In genomic region chr17:47633999-47634770, GRCm38 (mm10) we compare ENCODE assay signal across 23 mouse cellular contexts. TPM values are rescaled to one million over a fixed set of nuclear protein-coding genes. Genes with fewer than 3 reads are reported as not detected.
A peak's percentile ranks its signal among the peaks of the same experiment; 100 is the strongest.
DNase-seq lines count a peak whose midpoint lies in the region; ATAC-seq and TF ChIP-seq lines count a peak whose summit lies in the region.
"Had no signal": no experiment of that assay in that cellular context is flagged by ENCODE, and none has a peak within 500 bp of the region (broad histone marks: within the 10 kb centered on the region; RNA-seq: fewer than 3 reads in every experiment).

No protein-coding gene starts in this region.

- TF ChIP-seq EP300 in liver, postnatal 0 days (IDR thresholded peaks at IDR 0.05; ENCODE audit: low read depth) = no peak
- TF ChIP-seq EP300 in MEL (IDR thresholded peaks at IDR 0.05; ENCODE audit: low read depth in 1 of 2, low read length in 2 of 2) = no peak; a peak in 1 of 4 replicates

- no peaks in the 10 kb centered on the region for H3K9me3 ChIP-seq in liver, embryonic 12.5 days (replicated peaks)
- H3K9me3 ChIP-seq in liver, postnatal 0 days (ENCODE audit: low read length) = no peaks in the 10 kb centered on the region
- H3K9me3 ChIP-seq in MEL (replicated peaks; ENCODE audit: insufficient read depth, low read length) = no peaks in the 10 kb centered on the region
- no peaks in the 10 kb centered on the region for H3K9me3 ChIP-seq in intestine, embryonic 16.5 days (ENCODE audit: control insufficient read depth, low read length)
- H3K9me3 ChIP-seq in stomach, embryonic 15.5 days = no peaks in the 10 kb centered on the region
- H3K9me3 ChIP-seq: forebrain, embryonic 10.5 days; limb, embryonic 15.5 days; midbrain, embryonic 15.5 days; neural tube, embryonic 13.5 days had no signal

- WGBS in liver, embryonic 12.5 days (ENCODE audit: insufficient replicate concordance) = 61% methylated on average over 7 of the region's 7 CpGs
- 72% methylated on average over 7 of the region's 7 CpGs for WGBS in liver, postnatal 0 days (ENCODE audit: insufficient replicate concordance)
- WGBS in intestine, embryonic 16.5 days = 54% methylated on average over 7 of the region's 7 CpGs
- WGBS in stomach, embryonic 15.5 days = 64% methylated on average over 7 of the region's 7 CpGs

- no peak for TF ChIP-seq CTCF in liver, postnatal 0 days (IDR thresholded peaks at IDR 0.05; ENCODE audit: low read depth)
- no peak for TF ChIP-seq CTCF in MEL (IDR thresholded peaks at IDR 0.05 in 2 of 3, conservative IDR thresholded peaks at IDR 0.05 in 1 of 3; ENCODE audit: control insufficient read depth in 1 of 3, insufficient read depth in 1 of 3, low read depth in 2 of 3, low read length in 3 of 3, poor library complexity in 1 of 3, severe bottlenecking in 1 of 3)

- DNase-seq in liver, postnatal 0 days = no peak
- DNase-seq in MEL (ENCODE audit: low read depth, low spot score) = peak; percentile 37
- DNase-seq in adrenal gland, adult 2 months = no peak
- no peak for DNase-seq in cerebellum, adult 9-10 months
- DNase-seq: cerebellum, adult 11-12 months; cerebellum, postnatal 14 days; kidney, adult 8-10 months; kidney, postnatal 14 days; left cerebral cortex, postnatal 4 days; retina, postnatal 1 day; right cerebral cortex, postnatal 25 days had no signal

- no peak for TF ChIP-seq POLR2A in MEL (IDR thresholded peaks at IDR 0.05; ENCODE audit: control insufficient read depth in 1 of 2, insufficient read depth in 1 of 2, low read depth in 1 of 2, low read length in 2 of 2, poor library complexity in 1 of 2)

- 0 out of 2 replicates have a peak overlapping the region, but pooled peaks have one; percentile 6 for H3K27ac ChIP-seq in liver, embryonic 12.5 days
- H3K27ac ChIP-seq in liver, postnatal 0 days (ENCODE audit: low read depth) = no peak overlapping the region
- H3K27ac ChIP-seq in MEL (ENCODE audit: control insufficient read depth, low read depth, low read length) = peak overlapping the region; percentile 19
- H3K27ac ChIP-seq in intestine, embryonic 16.5 days (ENCODE audit: low read length) = peak overlapping the region; percentile 75
- peak overlapping the region; percentile 40; the same call in 1 of the 2 replicates for H3K27ac ChIP-seq in stomach, embryonic 15.5 days
- H3K27ac ChIP-seq: forebrain, embryonic 10.5 days; limb, embryonic 15.5 days; macrophage; midbrain, embryonic 15.5 days; neural tube, embryonic 13.5 days had no signal

- peaks cover 23% of the 10 kb centered on the region for H3K36me3 ChIP-seq in liver, embryonic 12.5 days
- no peaks in the 10 kb centered on the region; the same call in 1 of the 2 replicates for H3K36me3 ChIP-seq in liver, postnatal 0 days (replicated peaks; ENCODE audit: insufficient read depth, low read length)
- peaks cover 2 to 24% of the 10 kb centered on the region in 2 experiments; a peak in 3 of 4 replicates for H3K36me3 ChIP-seq in MEL (ENCODE audit: control insufficient read depth in 1 of 2, insufficient read depth in 2 of 2, low read length in 2 of 2)
- no peaks in the 10 kb centered on the region for H3K36me3 ChIP-seq in intestine, embryonic 16.5 days (ENCODE audit: control insufficient read depth, insufficient read depth, low read length)
- no peaks in the 10 kb centered on the region for H3K36me3 ChIP-seq in stomach, embryonic 15.5 days
- H3K36me3 ChIP-seq: midbrain, embryonic 15.5 days had no signal

- no peak for ATAC-seq in liver, embryonic 12.5 days
- no peak for ATAC-seq in liver, postnatal 0 days
- ATAC-seq in intestine, embryonic 16.5 days = peak; percentile 83
- ATAC-seq in stomach, embryonic 15.5 days (ENCODE audit: insufficient read depth, low FRiP score, low read depth) = no peak
- ATAC-seq: hindbrain, embryonic 16.5 days; midbrain, embryonic 15.5 days; Patski had no signal

- TF ChIP-seq RAD21 in MEL (IDR thresholded peaks at IDR 0.05; ENCODE audit: low read depth, low read length) = no peak

- peaks cover 45% of the 10 kb centered on the region for H3K4me1 ChIP-seq in liver, embryonic 12.5 days
- H3K4me1 ChIP-seq in liver, postnatal 0 days (ENCODE audit: insufficient read depth) = peaks cover 12% of the 10 kb centered on the region
- H3K4me1 ChIP-seq in MEL (ENCODE audit: control insufficient read depth in 1 of 2, insufficient read depth in 2 of 2, low read length in 2 of 2) = peaks cover 11 to 19% of the 10 kb centered on the region in 2 experiments
- peaks cover 8% of the 10 kb centered on the region; the same call in 1 of the 2 replicates for H3K4me1 ChIP-seq in intestine, embryonic 16.5 days (ENCODE audit: control insufficient read depth, insufficient read depth, low read length)
- H3K4me1 ChIP-seq in stomach, embryonic 15.5 days = peaks cover 16% of the 10 kb centered on the region; the same call in 1 of the 2 replicates

- H3K9ac ChIP-seq in liver, embryonic 12.5 days = no peak overlapping the region
- H3K9ac ChIP-seq in liver, postnatal 0 days (replicated peaks) = no peak overlapping the region
- H3K9ac ChIP-seq in MEL (ENCODE audit: control insufficient read depth, low read depth, low read length, poor library complexity, severe bottlenecking) = peak overlapping the region; percentile 21; the same call in 1 of the 2 replicates
- peak overlapping the region; percentile 21; the same call in 1 of the 2 replicates for H3K9ac ChIP-seq in intestine, embryonic 16.5 days (ENCODE audit: low read depth, low read length)
- H3K9ac ChIP-seq in stomach, embryonic 15.5 days = no peak overlapping the region
- H3K9ac ChIP-seq: limb, embryonic 15.5 days; midbrain, embryonic 15.5 days; neural tube, embryonic 13.5 days had no signal

- no peaks in the 10 kb centered on the region for H3K27me3 ChIP-seq in liver, embryonic 12.5 days (replicated peaks)
- H3K27me3 ChIP-seq in liver, postnatal 0 days (ENCODE audit: insufficient read depth, low read length) = no peaks in the 10 kb centered on the region
- H3K27me3 ChIP-seq in MEL (ENCODE audit: control insufficient read depth in 1 of 2, insufficient read depth in 2 of 2, low read length in 2 of 2) = no peaks in the 10 kb centered on the region
- H3K27me3 ChIP-seq in intestine, embryonic 16.5 days (replicated peaks; ENCODE audit: control insufficient read depth, insufficient read depth, low read length) = no peaks in the 10 kb centered on the region
- no peaks in the 10 kb centered on the region for H3K27me3 ChIP-seq in stomach, embryonic 15.5 days (replicated peaks)
- H3K27me3 ChIP-seq: limb, embryonic 15.5 days; midbrain, embryonic 15.5 days; neural tube, embryonic 13.5 days; Patski had no signal

- peaks cover 16% of the 10 kb centered on the region for H3K79me2 ChIP-seq in MEL (ENCODE audit: control insufficient read depth, insufficient read depth, low read length, poor library complexity)

- H3K4me3 ChIP-seq in liver, embryonic 12.5 days = no peak overlapping the region
- no peak overlapping the region for H3K4me3 ChIP-seq in liver, postnatal 0 days (ENCODE audit: low read depth, low read length)
- peak overlapping the region in 1 of 2 experiments; percentile 19; a peak in 1 of 4 replicates for H3K4me3 ChIP-seq in MEL (ENCODE audit: control insufficient read depth in 1 of 2, insufficient read depth in 1 of 2, low read depth in 2 of 2, low read length in 2 of 2)
- H3K4me3 ChIP-seq in intestine, embryonic 16.5 days (ENCODE audit: low read length) = no peak overlapping the region
- no peak overlapping the region for H3K4me3 ChIP-seq in stomach, embryonic 15.5 days (replicated peaks)
- H3K4me3 ChIP-seq: forebrain, embryonic 10.5 days; limb, embryonic 15.5 days; midbrain, embryonic 15.5 days; myocyte; neural tube, embryonic 13.5 days had no signal

- no peak overlapping the region for H3K4me2 ChIP-seq in liver, embryonic 12.5 days
- H3K4me2 ChIP-seq in liver, postnatal 0 days (ENCODE audit: low read depth, low read length) = no peak overlapping the region
- peak overlapping the region; percentile 34 for H3K4me2 ChIP-seq in intestine, embryonic 16.5 days (ENCODE audit: low read depth, low read length)
- no peak overlapping the region for H3K4me2 ChIP-seq in stomach, embryonic 15.5 days
- H3K4me2 ChIP-seq: heart, embryonic 11.5 days; limb, embryonic 15.5 days; midbrain, embryonic 15.5 days; neural tube, embryonic 13.5 days had no signal

RNA-seq across cellular contexts. Expression of gene Usp49, which starts 3.7 kb away (rescaled TPM):
- polyA plus RNA-seq in liver, embryonic 12.5 days (2016; fragmentation: Nextera tagmentation; extraction: Ambion mirVana) = 5.0 and 6.2 TPM in 2 replicates
- polyA plus RNA-seq in liver, postnatal 0 days (2015; fragmentation: Nextera tagmentation; extraction: Ambion mirVana) = 1.2 and 1.6 TPM in 2 replicates
- 5.2 and 5.5 TPM in 2 replicates for total RNA-seq in MEL (2012; rRNA removed)
- polyA plus RNA-seq in MEL (2012; ENCODE audit: insufficient read depth in 1 of 2, insufficient read length in 2 of 2, low read depth in 1 of 2, low replicate concordance in 2 of 2, missing spikeins in 1 of 2) = 10 to 100 TPM in 1 of 2 experiments, not detected in 1; 16.1 TPM
- polyA plus RNA-seq in intestine, embryonic 16.5 days (2015; fragmentation: Nextera tagmentation; extraction: Ambion mirVana) = 3.8 and 4.2 TPM in 2 replicates
- 5.3 and 6.3 TPM in 2 replicates for polyA plus RNA-seq in stomach, embryonic 15.5 days (2015; fragmentation: Nextera tagmentation; extraction: Ambion mirVana)
- total RNA-seq in adrenal gland, adult 2 months (2021) = 1 to 10 TPM; 4.6 to 4.8 TPM
- 5.4 and 6.6 TPM in 2 replicates for polyA plus RNA-seq in adrenal gland, adult 2 months (2012; rRNA removed)

RNA-seq across cellular contexts. Expression of gene Gm20517, which starts 22.8 kb away (rescaled TPM):
- 2.3 and 2.7 TPM in 2 replicates for polyA plus RNA-seq in liver, embryonic 12.5 days (2016; fragmentation: Nextera tagmentation; extraction: Ambion mirVana)
- 0.79 and 0.82 TPM in 2 replicates for polyA plus RNA-seq in liver, postnatal 0 days (2015; fragmentation: Nextera tagmentation; extraction: Ambion mirVana)
- 1.1 and 2.9 TPM in 2 replicates for total RNA-seq in MEL (2012; rRNA removed)
- polyA plus RNA-seq in MEL (2012; ENCODE audit: insufficient read depth in 1 of 2, insufficient read length in 2 of 2, low read depth in 1 of 2, low replicate concordance in 2 of 2, missing spikeins in 1 of 2) = 1 to 10 TPM in 1 of 2 experiments, not detected in 1; 1.9 TPM
- 0.73 and 0.78 TPM in 2 replicates for polyA plus RNA-seq in intestine, embryonic 16.5 days (2015; fragmentation: Nextera tagmentation; extraction: Ambion mirVana)
- 1.0 and 1.5 TPM in 2 replicates for polyA plus RNA-seq in stomach, embryonic 15.5 days (2015; fragmentation: Nextera tagmentation; extraction: Ambion mirVana)
- 1 to 10 TPM; 2.1 to 2.8 TPM for total RNA-seq in adrenal gland, adult 2 months (2021)
- 1.8 and 3.1 TPM in 2 replicates for polyA plus RNA-seq in adrenal gland, adult 2 months (2012; rRNA removed)

RNA-seq across cellular contexts. Expression of gene Med20, which starts 22.8 kb away (rescaled TPM):
- 31.2 and 32.6 TPM in 2 replicates for polyA plus RNA-seq in liver, embryonic 12.5 days (2016; fragmentation: Nextera tagmentation; extraction: Ambion mirVana)
- 13.5 and 14.4 TPM in 2 replicates for polyA plus RNA-seq in liver, postnatal 0 days (2015; fragmentation: Nextera tagmentation; extraction: Ambion mirVana)
- total RNA-seq in MEL (2012; rRNA removed) = 45.9 and 62.6 TPM in 2 replicates
- polyA plus RNA-seq in MEL (2012; ENCODE audit: insufficient read depth in 1 of 2, insufficient read length in 2 of 2, low read depth in 1 of 2, low replicate concordance in 2 of 2, missing spikeins in 1 of 2) = 10 to 100 TPM in 1 of 2 experiments, not detected in 1; 45.7 TPM
- 40.4 and 41.4 TPM in 2 replicates for polyA plus RNA-seq in intestine, embryonic 16.5 days (2015; fragmentation: Nextera tagmentation; extraction: Ambion mirVana)
- 38.7 and 39.7 TPM in 2 replicates for polyA plus RNA-seq in stomach, embryonic 15.5 days (2015; fragmentation: Nextera tagmentation; extraction: Ambion mirVana)
- total RNA-seq in adrenal gland, adult 2 months (2021) = 10 to 100 TPM; 32.9 to 40.6 TPM
- 15.2 and 17.4 TPM in 2 replicates for polyA plus RNA-seq in adrenal gland, adult 2 months (2012; rRNA removed)

RNA-seq across cellular contexts. Expression of gene Bysl, which starts 22.9 kb away (rescaled TPM):
- polyA plus RNA-seq in liver, embryonic 12.5 days (2016; fragmentation: Nextera tagmentation; extraction: Ambion mirVana) = 34.6 and 35.2 TPM in 2 replicates
- 8.9 and 10.6 TPM in 2 replicates for polyA plus RNA-seq in liver, postnatal 0 days (2015; fragmentation: Nextera tagmentation; extraction: Ambion mirVana)
- 60.2 and 69.3 TPM in 2 replicates for total RNA-seq in MEL (2012; rRNA removed)
- 10 to 100 TPM in 1 of 2 experiments, not detected in 1; 85.4 TPM for polyA plus RNA-seq in MEL (2012; ENCODE audit: insufficient read depth in 1 of 2, insufficient read length in 2 of 2, low read depth in 1 of 2, low replicate concordance in 2 of 2, missing spikeins in 1 of 2)
- polyA plus RNA-seq in intestine, embryonic 16.5 days (2015; fragmentation: Nextera tagmentation; extraction: Ambion mirVana) = 17.7 and 22.0 TPM in 2 replicates
- polyA plus RNA-seq in stomach, embryonic 15.5 days (2015; fragmentation: Nextera tagmentation; extraction: Ambion mirVana) = 21.2 and 21.4 TPM in 2 replicates
- total RNA-seq in adrenal gland, adult 2 months (2021) = 10 to 100 TPM; 17.6 to 22.5 TPM
- 9.4 and 11.7 TPM in 2 replicates for polyA plus RNA-seq in adrenal gland, adult 2 months (2012; rRNA removed)

RNA-seq across cellular contexts. Expression of gene Tomm6, which starts 54.0 kb away (rescaled TPM):
- 339 and 360 TPM in 2 replicates for polyA plus RNA-seq in liver, embryonic 12.5 days (2016; fragmentation: Nextera tagmentation; extraction: Ambion mirVana)
- polyA plus RNA-seq in liver, postnatal 0 days (2015; fragmentation: Nextera tagmentation; extraction: Ambion mirVana) = 268 and 275 TPM in 2 replicates
- 66.5 and 67.6 TPM in 2 replicates for total RNA-seq in MEL (2012; rRNA removed)
- 100 to 1,000 TPM in 1 of 2 experiments, not detected in 1; 577 TPM for polyA plus RNA-seq in MEL (2012; ENCODE audit: insufficient read depth in 1 of 2, insufficient read length in 2 of 2, low read depth in 1 of 2, low replicate concordance in 2 of 2, missing spikeins in 1 of 2)
- 426 and 427 TPM in 2 replicates for polyA plus RNA-seq in intestine, embryonic 16.5 days (2015; fragmentation: Nextera tagmentation; extraction: Ambion mirVana)
- 404 and 405 TPM in 2 replicates for polyA plus RNA-seq in stomach, embryonic 15.5 days (2015; fragmentation: Nextera tagmentation; extraction: Ambion mirVana)
- total RNA-seq in adrenal gland, adult 2 months (2021) = 100 to 1,000 TPM; 223 to 242 TPM
- polyA plus RNA-seq in adrenal gland, adult 2 months (2012; rRNA removed) = 81.0 and 81.3 TPM in 2 replicates

Comparison
In these comparisons a context has a peak if more than half of its experiments do, and no peak if none do; other contexts are left out.
1. H3K9ac ChIP-seq: peak in MEL (single experiment) and intestine, embryonic 16.5 days (single experiment); none in liver, embryonic 12.5 days (single experiment), liver, postnatal 0 days (single experiment) and stomach, embryonic 15.5 days (single experiment).